Mouse (Mus musculus) layer of hippocampus, adult 9-11 months (tissue): ENCODE measurements around the gene Kcng4.

Source experiments
- DNase-seq: peaks from one replicate; pipeline ENCODE4 v3.0.0; 2022

Kcng4 gene

GRCm38 (mm10) chr8:119612471-119612870 is 23.0 kb downstream of the Kcng4 start, which contains the start of gene Adad2:
Gene Adad2, plus strand, starts transcription at chr8:119612747.
- DNase-seq, result no peak

- DNase-seq, result no peak
Observed at GRCm38 (mm10) chr8:119606224-119606623, 29.3 kb downstream of the Kcng4 start.

GRCm38 (mm10) chr8:119604996-119605395 is 30.5 kb downstream of the Kcng4 start, which contains the start of gene Taf1c:
Gene Taf1c, minus strand, starts transcription at chr8:119605222.
- DNase-seq, result peak; percentile 93

GRCm38 (mm10) chr8:119604398-119604803 is 31.1 kb downstream of the Kcng4 start:
- DNase-seq, result no peak

GRCm38 (mm10) chr8:119603771-119604170 is 31.7 kb downstream of the Kcng4 start:
- no peak for DNase-seq

GRCm38 (mm10) chr8:119591456-119591855 is 44.0 kb downstream of the Kcng4 start:
- DNase-seq, result no peak

GRCm38 (mm10) chr8:119590348-119590747 is 45.1 kb downstream of the Kcng4 start:
- DNase-seq, result no peak

- no peak for DNase-seq
Observed at GRCm38 (mm10) chr8:119588844-119589243, 46.6 kb downstream of the Kcng4 start.

- no peak for DNase-seq
Observed at GRCm38 (mm10) chr8:119588321-119588720, 47.2 kb downstream of the Kcng4 start.

- DNase-seq, result no peak
Observed at GRCm38 (mm10) chr8:119585901-119586300, 49.6 kb downstream of the Kcng4 start.

- no peak for DNase-seq
Observed at GRCm38 (mm10) chr8:119580441-119581161, 54.9 kb downstream of the Kcng4 start.

GRCm38 (mm10) chr8:119579096-119579495 is 56.4 kb downstream of the Kcng4 start:
- no peak for DNase-seq

- no peak for DNase-seq
Observed at GRCm38 (mm10) chr8:119575366-119575726, 60.1 kb downstream of the Kcng4 start.

- peak; percentile 92 for DNase-seq
Observed at GRCm38 (mm10) chr8:119574437-119575365, 60.8 kb downstream of the Kcng4 start, which contains the start of the genes Hsdl1 and Dnaaf1. Gene Hsdl1, minus strand, starts transcription at chr8:119575183. Gene Dnaaf1, plus strand, starts transcription at chr8:119575235.
